Mouse (Mus musculus): ENCODE data around the gene Cd1d1.
"Not testable (repeated sequence)": the region's sequence is repeated elsewhere in the genome, so short reads cannot be mapped to it uniquely, and the experiment has no call there.

GRCm38 (mm10) chr3:87012406-87012805, 13.2 kb upstream of the Cd1d1 start:
- not testable (repeated sequence) for TF ChIP-seq POLR2A (IDR thresholded peaks at IDR 0.05; ENCODE audit: borderline replicate concordance, extremely low read depth, insufficient read depth, insufficient read length, poor library complexity, severe bottlenecking); CTCF (IDR thresholded peaks at IDR 0.05; ENCODE audit: borderline replicate concordance, extremely low read depth, insufficient read depth, insufficient read length)

Data from brain, embryonic 14.5 days (tissue).